8 mouse cellular contexts compared by ENCODE assay signal in the genomic region with DNA sequence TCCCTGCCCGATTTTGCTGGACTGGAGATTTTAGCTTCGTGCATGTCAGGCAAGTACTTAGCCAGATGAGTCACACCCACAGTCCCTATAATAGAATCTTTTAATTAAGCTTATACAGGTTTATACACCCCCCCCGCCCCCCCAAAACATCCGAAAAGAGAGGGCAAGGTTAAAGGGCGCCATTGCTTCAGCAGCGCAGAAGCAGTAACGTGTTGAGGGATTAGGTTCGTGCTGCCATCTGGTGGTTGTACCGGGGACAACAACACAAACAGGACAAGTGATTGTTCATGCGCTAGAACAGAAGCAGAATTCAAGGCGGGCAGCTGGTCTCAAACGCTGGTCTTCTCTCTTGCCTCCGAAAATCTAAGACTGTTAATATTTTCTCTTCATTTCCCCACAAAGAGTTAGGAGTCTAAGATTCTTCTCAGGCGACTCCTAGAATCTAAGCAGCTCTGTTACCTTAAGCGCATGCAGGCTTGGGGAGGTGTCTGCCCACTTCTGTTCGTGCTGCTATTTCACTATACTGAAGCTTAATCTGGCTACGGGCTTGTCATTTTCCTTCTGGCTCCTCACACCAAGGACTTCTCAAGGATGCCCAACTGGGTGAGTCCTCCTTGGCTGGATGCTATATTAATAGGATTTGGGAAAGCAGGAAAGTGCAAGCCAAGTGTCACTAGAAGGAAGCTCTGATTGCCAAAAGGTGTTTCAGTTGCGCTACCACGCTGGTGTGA. TPM values are rescaled to one million over a fixed set of nuclear protein-coding genes. Genes with fewer than 3 reads are reported as not detected.
DNase-seq lines count a peak whose midpoint lies in the region; ATAC-seq lines count a peak whose summit lies in the region.

No protein-coding gene starts in this region.

- no peak overlapping the region for H3K4me2 ChIP-seq in forebrain, embryonic 15.5 days (replicated peaks)

- H3K27me3 ChIP-seq in forebrain, embryonic 15.5 days = no peaks in the 10 kb centered on the region

- peak; percentile 66 for ATAC-seq in forebrain, embryonic 15.5 days (replicated peaks)
- peak; percentile 62 to 69; a peak in 2 of 4 replicates for ATAC-seq in hematopoietic stem cell, adult 5-6 weeks (replicated peaks in 1 of 2; ENCODE audit: insufficient read depth in 1 of 2, low FRiP score in 2 of 2, low TSS enrichment in 1 of 2, low read depth in 1 of 2, poor library complexity in 2 of 2, severe bottlenecking in 2 of 2)
- ATAC-seq in megakaryocyte progenitor cell, adult 5-6 weeks (replicated peaks; ENCODE audit: poor library complexity) = peak; percentile 97

- no peak overlapping the region for H3K27ac ChIP-seq in forebrain, embryonic 15.5 days (replicated peaks)

- no peak overlapping the region for H3K9ac ChIP-seq in forebrain, embryonic 15.5 days (replicated peaks)

- H3K4me1 ChIP-seq in forebrain, embryonic 15.5 days = no peaks in the 10 kb centered on the region

- H3K9me3 ChIP-seq in forebrain, embryonic 15.5 days = no peaks in the 10 kb centered on the region

- no peaks in the 10 kb centered on the region for H3K36me3 ChIP-seq in forebrain, embryonic 15.5 days

- 41% methylated on average over 19 of the region's 19 CpGs for WGBS in forebrain, embryonic 15.5 days

- H3K4me3 ChIP-seq in forebrain, embryonic 15.5 days = no peak overlapping the region

- DNase-seq in NIH3T3 (ENCODE audit: low read depth) = peak; percentile 91
- DNase-seq in c-Kit-positive CD71-positive TER-119-positive erythroid progenitor cells, embryonic 14.5 days (ENCODE audit: low spot score) = peak; percentile 61
- peak; percentile 73 to 76 for DNase-seq in layer of hippocampus, postnatal 36 days
- DNase-seq in right cerebral cortex, postnatal 14 days = peak; percentile 87
- DNase-seq in yolk sac, embryonic 10.5 days (ENCODE audit: low spot score) = peak; percentile 42

RNA-seq across cellular contexts. Expression of a gene that starts 57.6 kb away (rescaled TPM):
- polyA plus RNA-seq in forebrain, embryonic 15.5 days (2015; fragmentation: Nextera tagmentation; extraction: Ambion mirVana) = not detected in 2 replicates
- not detected in 2 replicates for total RNA-seq in hematopoietic stem cell, adult 5-6 weeks (2017)
- total RNA-seq in layer of hippocampus, postnatal 36 days (2021) = not detected
- not detected in 2 replicates for total RNA-seq in megakaryocyte progenitor cell, adult 5-6 weeks (2015)
- total RNA-seq in megakaryocyte progenitor cell, adult 5-6 weeks (2017) = not detected in 2 replicates
